Mouse (Mus musculus) forebrain, embryonic 16.5 days (tissue): Measurements from ENCODE around the gene 4930469K13Rik. TPM values are rescaled to one million over a fixed set of nuclear protein-coding genes. Genes with fewer than 3 reads are reported as not detected.

Experiments used
- ATAC-seq: fragments of 200-750 bp; cut with Nextera tagmentation; 2 replicates; pipeline ENCODE4 v1.8.0; 2017; ENCODE audit warnings: mild to moderate bottlenecking, moderate library complexity
- H3K27ac ChIP-seq: fragments of 300-500 bp; sonication (generic); 2 replicates; pipeline ENCODE4 v1.5.1; 2014; ENCODE audit warnings: low read length, control low read depth
- H3K27me3 ChIP-seq: fragments of 300-500 bp; sonication (generic); replicated peaks from 2 replicates; pipeline ENCODE4 v1.6.1; 2014; ENCODE audit warnings: low read length; ENCODE audit not compliant: control insufficient read depth, insufficient read depth
- H3K36me3 ChIP-seq: fragments of 300-500 bp; sonication (generic); 2 replicates; pipeline ENCODE4 v1.6.1; 2014; ENCODE audit not compliant: control insufficient read depth, insufficient read depth
- H3K4me1 ChIP-seq: fragments of 300-500 bp; sonication (generic); replicated peaks from 2 replicates; pipeline ENCODE4 v1.6.1; 2014; ENCODE audit warnings: low read length; ENCODE audit not compliant: control insufficient read depth, insufficient read depth
- H3K4me2 ChIP-seq: fragments of 300-500 bp; sonication (generic); 2 replicates; pipeline ENCODE4 v1.6.1; 2014; ENCODE audit warnings: mild to moderate bottlenecking, low read length, control low read depth
- H3K4me3 ChIP-seq: fragments of 300-500 bp; sonication (generic); replicated peaks from 2 replicates; pipeline ENCODE4 v1.5.1; 2014; ENCODE audit warnings: mild to moderate bottlenecking, low read length, control low read depth
- H3K9ac ChIP-seq: fragments of 300-500 bp; sonication (generic); replicated peaks from 2 replicates; pipeline ENCODE4 v1.6.1; 2014; ENCODE audit warnings: low read depth, low read length, control low read depth
- H3K9me3 ChIP-seq: fragments of 300-500 bp; sonication (generic); 2 replicates; pipeline ENCODE4 v1.6.1; 2016; ENCODE audit warnings: low read length; ENCODE audit not compliant: control insufficient read depth
- WGBS: fragments of 180-500 bp; shearing (Covaris S2); extraction: QIAGEN DNeasy Blood & Tissue Kit; methylation state at CpG from one replicate; pipeline ENCODE4 v1.1.7; 2014; 5-methylcytosine and 5-hydroxymethylcytosine counted together
- polyA plus RNA-seq: library from polyadenylated mRNA; unstranded; fragments of >200 nt; fragmentation: Nextera tagmentation; extraction: Ambion mirVana; gene quantifications from 2 replicates; pipeline ENCODE4 v1.2.1, GENCODE M21; 2015

The 4930469K13Rik gene
- polyA plus RNA-seq, 1 experiment from 2014 or later: not detected

- no peak within 1 kb of the TSS for H3K4me2 ChIP-seq
- whole genome bisulfite sequencing: 47% methylated on average over 6 of the region's 6 CpGs
- H3K4me3 ChIP-seq: no peak within 1 kb of the TSS
- 0 out of 2 replicates have a peak, but pooled peaks have one; percentile 47 for ATAC-seq
- H3K9ac ChIP-seq: no peak within 1 kb of the TSS
- H3K27ac ChIP-seq: no peak within 1 kb of the TSS
- H3K27me3 ChIP-seq: no peaks in the 10 kb centered on the region
- no peaks in the 10 kb centered on the region for H3K9me3 ChIP-seq
- peaks cover 5% of the 10 kb centered on the region; the same call in 1 of the 2 replicates for H3K4me1 ChIP-seq
- no peaks in the 10 kb centered on the region for H3K36me3 ChIP-seq
Observed at GRCm38 (mm10) chr11:33962688-33963407, 135.5 kb downstream of the 4930469K13Rik start, which contains the start of gene Kcnmb1. TSS of gene Kcnmb1 (plus strand) at chr11:33963013.

GRCm38 (mm10) chr11:33962178-33962577 is 136.2 kb downstream of the 4930469K13Rik start:
- Histone ChIP-seq H3K4me3 (no peak overlapping the region), H3K4me1 (peaks cover 5% of the 10 kb centered on the region; the same call in 1 of the 2 replicates), H3K9me3 (no peaks in the 10 kb centered on the region), H3K4me2 (no peak overlapping the region), H3K9ac (no peak overlapping the region), H3K36me3 (no peaks in the 10 kb centered on the region), H3K27me3 (no peaks in the 10 kb centered on the region), H3K27ac (no peak overlapping the region)
- WGBS: 51% methylated on average over 6 of the region's 7 CpGs
- ATAC-seq: no peak

GRCm38 (mm10) chr11:33958713-33959112 is 139.6 kb downstream of the 4930469K13Rik start:
- 85% methylated on average over 8 of the region's 8 CpGs for WGBS
- H3K9me3 ChIP-seq: no peaks in the 10 kb centered on the region
- no peaks in the 10 kb centered on the region for H3K27me3 ChIP-seq
- no peak overlapping the region for H3K9ac ChIP-seq
- H3K4me3 ChIP-seq: no peak overlapping the region
- no peak overlapping the region for H3K27ac ChIP-seq
- peaks cover 5% of the 10 kb centered on the region; the same call in 1 of the 2 replicates for H3K4me1 ChIP-seq
- no peaks in the 10 kb centered on the region for H3K36me3 ChIP-seq
- ATAC-seq: no peak
- H3K4me2 ChIP-seq: no peak overlapping the region

GRCm38 (mm10) chr11:33957595-33957994 is 140.8 kb downstream of the 4930469K13Rik start:
- WGBS: 80% methylated on average over 6 of the region's 6 CpGs
- H3K4me3 ChIP-seq: no peak overlapping the region
- no peak for ATAC-seq

GRCm38 (mm10) chr11:33956623-33957022 is 141.7 kb downstream of the 4930469K13Rik start:
- no peaks in the 10 kb centered on the region for H3K27me3 ChIP-seq
- no peaks in the 10 kb centered on the region for H3K4me1 ChIP-seq
- H3K27ac ChIP-seq: no peak overlapping the region
- no peak overlapping the region for H3K4me2 ChIP-seq
- H3K9me3 ChIP-seq: no peaks in the 10 kb centered on the region
- H3K36me3 ChIP-seq: no peaks in the 10 kb centered on the region
- no peak for ATAC-seq
- no peak overlapping the region for H3K4me3 ChIP-seq
- 84% methylated on average over 5 of the region's 5 CpGs for WGBS
- no peak overlapping the region for H3K9ac ChIP-seq

More at GRCm38 (mm10) chr11:33957595-33957994, 140.8 kb downstream of the 4930469K13Rik start:
- Histone ChIP-seq H3K9ac (no peak overlapping the region), H3K36me3 (no peaks in the 10 kb centered on the region), H3K4me2 (no peak overlapping the region), H3K9me3 (no peaks in the 10 kb centered on the region), H3K27ac (no peak overlapping the region), H3K4me1 (no peaks in the 10 kb centered on the region), H3K27me3 (no peaks in the 10 kb centered on the region)

GRCm38 (mm10) chr11:33955982-33956381 is 142.4 kb downstream of the 4930469K13Rik start:
- H3K27me3 ChIP-seq: no peaks in the 10 kb centered on the region
- no peak overlapping the region for H3K4me3 ChIP-seq
- H3K4me1 ChIP-seq: no peaks in the 10 kb centered on the region
- H3K36me3 ChIP-seq: no peaks in the 10 kb centered on the region
- no peaks in the 10 kb centered on the region for H3K9me3 ChIP-seq
- ATAC-seq: no peak
- H3K4me2 ChIP-seq: no peak overlapping the region
- H3K27ac ChIP-seq: no peak overlapping the region
- 66% methylated on average over 4 of the region's 4 CpGs for WGBS
- H3K9ac ChIP-seq: no peak overlapping the region

GRCm38 (mm10) chr11:33951684-33952625 is 146.4 kb downstream of the 4930469K13Rik start:
- no peaks in the 10 kb centered on the region for H3K9me3 ChIP-seq
- WGBS: 82% methylated on average over 8 of the region's 8 CpGs
- no peak for ATAC-seq
- H3K9ac ChIP-seq: no peak overlapping the region
- no peak overlapping the region for H3K27ac ChIP-seq
- no peaks in the 10 kb centered on the region for H3K4me1 ChIP-seq
- no peak overlapping the region for H3K4me2 ChIP-seq
- H3K36me3 ChIP-seq: no peaks in the 10 kb centered on the region
- no peaks in the 10 kb centered on the region for H3K27me3 ChIP-seq
- H3K4me3 ChIP-seq: no peak overlapping the region

GRCm38 (mm10) chr11:33951155-33951554 is 147.2 kb downstream of the 4930469K13Rik start:
- Histone ChIP-seq H3K36me3 (no peaks in the 10 kb centered on the region), H3K4me3 (no peak overlapping the region), H3K27ac (no peak overlapping the region), H3K9me3 (no peaks in the 10 kb centered on the region), H3K27me3 (no peaks in the 10 kb centered on the region), H3K4me2 (no peak overlapping the region), H3K4me1 (no peaks in the 10 kb centered on the region), H3K9ac (no peak overlapping the region)
- 17% methylated on average over 5 of the region's 5 CpGs for WGBS
- ATAC-seq: no peak

GRCm38 (mm10) chr11:33946501-33946900 is 151.9 kb downstream of the 4930469K13Rik start:
- H3K27ac ChIP-seq: no peak overlapping the region
- no peak for ATAC-seq
- no peak overlapping the region for H3K9ac ChIP-seq
- H3K9me3 ChIP-seq: no peaks in the 10 kb centered on the region
- no peak overlapping the region for H3K4me2 ChIP-seq
- H3K4me3 ChIP-seq: no peak overlapping the region
- WGBS: 89% methylated on average over 4 of the region's 4 CpGs
- no peaks in the 10 kb centered on the region for H3K27me3 ChIP-seq
- no peaks in the 10 kb centered on the region for H3K36me3 ChIP-seq
- H3K4me1 ChIP-seq: no peaks in the 10 kb centered on the region
